Mouse (Mus musculus): ENCODE measurements around the gene Slc4a3. TPM values are rescaled to one million over a fixed set of nuclear protein-coding genes. Genes with fewer than 3 reads are reported as not detected.

The Slc4a3 gene
- total RNA-seq, 2 experiments from 2014 or later = 180 to 185 TPM

- no peak for DNase-seq (ENCODE audit: extremely low spot score in 1 of 2, low spot score in 2 of 2)
- intact Hi-C loops (cut with DNase I) = loop anchor here (5.0 kb wide), 1 partner anchor 40 kb away; the partner anchor contains the start of gene Slc4a3
- peak within 1 kb of the TSS; percentile 95 for H3K27ac ChIP-seq
Measured at GRCm38 (mm10) chr1:75507006-75507405, 39.1 kb upstream of the Slc4a3 start, which contains the start of gene Inha. Gene Inha, plus strand, starts transcription at chr1:75507077.

DNA sequence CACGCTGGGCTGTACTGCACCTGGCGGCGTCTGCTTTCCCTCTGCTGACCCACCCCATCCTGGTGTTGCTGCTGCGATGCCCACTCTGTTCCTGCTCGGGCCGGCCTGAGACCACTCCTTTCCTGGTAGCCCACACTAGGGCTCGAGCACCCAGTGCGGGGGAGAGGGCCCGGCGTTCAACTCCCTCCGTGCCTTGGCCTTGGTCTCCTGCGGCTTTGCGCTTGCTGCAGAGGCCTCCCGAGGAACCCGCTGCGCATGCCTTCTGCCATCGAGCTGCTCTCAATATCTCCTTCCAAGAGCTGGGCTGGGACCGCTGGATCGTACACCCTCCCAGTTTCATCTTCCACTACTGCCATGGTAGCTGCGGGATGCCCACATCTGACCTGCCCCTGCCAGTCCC is 36.5 kb upstream of the Slc4a3 start:
- no peak overlapping the region for H3K27ac ChIP-seq
- DNase-seq (ENCODE audit: extremely low spot score in 1 of 2, low spot score in 2 of 2) = no peak
- H3K4me3 ChIP-seq = no peak overlapping the region
- TF ChIP-seq CTCF (IDR thresholded peaks at IDR 0.05) = no peak
- intact Hi-C loops (cut with DNase I) = loop anchor here (5.0 kb wide), 1 partner anchor 38 kb away; the partner anchor contains the start of gene Slc4a3

More at GRCm38 (mm10) chr1:75507006-75507405, 39.1 kb upstream of the Slc4a3 start, which contains the start of gene Inha:
- H3K4me3 ChIP-seq = peak within 1 kb of the TSS; percentile 86
- TF ChIP-seq CTCF (IDR thresholded peaks at IDR 0.05) = no peak

- H3K4me3 ChIP-seq = no peak overlapping the region
- no peak for TF ChIP-seq CTCF (IDR thresholded peaks at IDR 0.05)
- intact Hi-C loops (cut with DNase I) = no loop called here
- H3K27ac ChIP-seq = no peak overlapping the region
- DNase-seq (ENCODE audit: extremely low spot score in 1 of 2, low spot score in 2 of 2) = no peak
Measured at GRCm38 (mm10) chr1:75510154-75510553, 35.9 kb upstream of the Slc4a3 start.

DNA sequence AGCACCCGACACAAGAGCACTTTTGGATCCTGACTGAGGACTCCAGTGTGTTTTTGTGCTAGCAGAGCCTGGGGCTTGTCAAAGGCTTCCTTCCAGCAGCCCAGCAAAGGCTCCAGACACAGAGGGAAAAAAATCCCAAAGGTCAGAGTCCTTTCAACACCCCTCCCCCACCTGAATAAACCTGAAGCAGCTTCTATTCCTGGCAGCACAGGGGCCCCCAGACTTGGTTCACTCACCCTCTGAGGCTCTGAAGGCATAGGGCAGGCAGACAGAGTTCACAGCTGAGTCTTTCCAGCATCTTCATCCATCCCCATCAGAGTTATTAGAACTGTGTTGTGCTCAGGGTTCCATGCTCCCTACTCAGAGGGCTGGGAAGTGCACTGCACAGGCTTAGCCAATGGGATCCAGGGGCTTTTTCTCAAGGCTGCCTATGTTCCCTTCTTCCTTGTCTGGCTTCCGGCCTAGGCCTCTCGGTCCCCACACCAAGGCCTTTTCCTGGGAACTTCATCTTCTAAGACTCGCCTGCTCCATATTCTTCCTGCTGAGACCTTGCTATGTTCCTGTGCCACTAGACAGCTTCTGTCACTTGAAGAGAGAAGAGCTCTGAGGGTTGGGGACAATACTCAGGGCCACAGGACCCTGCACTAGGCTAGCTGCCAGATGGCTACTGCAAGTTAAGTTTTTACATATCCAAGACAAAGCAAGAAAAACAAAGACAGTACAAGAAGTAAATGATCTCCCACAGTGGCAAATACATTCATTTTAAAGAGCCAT is 34.4 kb upstream of the Slc4a3 start:
- no peak for DNase-seq (ENCODE audit: extremely low spot score in 1 of 2, low spot score in 2 of 2)
- no peak for TF ChIP-seq CTCF (IDR thresholded peaks at IDR 0.05)
- Histone ChIP-seq H3K27ac (no peak overlapping the region), H3K4me3 (no peak overlapping the region)
- intact Hi-C loops (cut with DNase I) = no loop called here

- Histone ChIP-seq H3K4me3 (no peak overlapping the region), H3K27ac (no peak overlapping the region)
- intact Hi-C loops (cut with DNase I) = no loop called here
- DNase-seq (ENCODE audit: extremely low spot score in 1 of 2, low spot score in 2 of 2) = no peak
- TF ChIP-seq CTCF (IDR thresholded peaks at IDR 0.05) = no peak
Measured at GRCm38 (mm10) chr1:75512550-75512949, 33.5 kb upstream of the Slc4a3 start.

GRCm38 (mm10) chr1:75516703-75517380 is 29.2 kb upstream of the Slc4a3 start:
- Histone ChIP-seq H3K4me3 (no peak overlapping the region), H3K27ac (no peak overlapping the region)
- TF ChIP-seq CTCF (IDR thresholded peaks at IDR 0.05) = no peak
- DNase-seq (ENCODE audit: extremely low spot score in 1 of 2, low spot score in 2 of 2) = no peak
- intact Hi-C loops (cut with DNase I) = no loop called here

DNA sequence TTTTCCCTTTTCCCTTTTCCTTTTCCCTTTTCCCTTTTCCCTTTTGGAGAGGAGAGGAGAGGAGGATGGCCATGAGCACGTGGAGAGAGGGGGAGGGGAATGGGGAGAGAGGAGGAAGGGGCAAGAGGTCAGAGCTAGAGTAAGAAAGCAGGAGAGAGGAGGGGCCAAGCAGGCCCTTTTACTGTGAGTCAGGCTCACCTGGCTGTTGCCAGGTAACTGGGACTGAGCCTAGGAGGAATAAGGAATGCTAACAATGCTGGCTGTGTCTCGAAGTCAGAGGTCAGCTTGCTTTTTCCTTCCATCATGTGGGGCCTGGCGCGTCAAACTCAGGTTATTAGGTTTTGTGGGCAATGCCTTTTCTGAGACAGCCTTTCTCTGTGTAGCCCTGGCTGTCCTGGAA is 28.1 kb upstream of the Slc4a3 start:
- DNase-seq (ENCODE audit: extremely low spot score in 1 of 2, low spot score in 2 of 2) = no peak
- TF ChIP-seq CTCF (IDR thresholded peaks at IDR 0.05) = no peak
- intact Hi-C loops (cut with DNase I) = no loop called here
- Histone ChIP-seq H3K27ac (no peak overlapping the region), H3K4me3 (no peak overlapping the region)

GRCm38 (mm10) chr1:75518427-75518826 is 27.6 kb upstream of the Slc4a3 start:
- DNase-seq (ENCODE audit: extremely low spot score in 1 of 2, low spot score in 2 of 2) = no peak
- intact Hi-C loops (cut with DNase I) = no loop called here
- no peak overlapping the region for H3K4me3 ChIP-seq
- H3K27ac ChIP-seq = no peak overlapping the region
- TF ChIP-seq CTCF (IDR thresholded peaks at IDR 0.05) = no peak

DNA sequence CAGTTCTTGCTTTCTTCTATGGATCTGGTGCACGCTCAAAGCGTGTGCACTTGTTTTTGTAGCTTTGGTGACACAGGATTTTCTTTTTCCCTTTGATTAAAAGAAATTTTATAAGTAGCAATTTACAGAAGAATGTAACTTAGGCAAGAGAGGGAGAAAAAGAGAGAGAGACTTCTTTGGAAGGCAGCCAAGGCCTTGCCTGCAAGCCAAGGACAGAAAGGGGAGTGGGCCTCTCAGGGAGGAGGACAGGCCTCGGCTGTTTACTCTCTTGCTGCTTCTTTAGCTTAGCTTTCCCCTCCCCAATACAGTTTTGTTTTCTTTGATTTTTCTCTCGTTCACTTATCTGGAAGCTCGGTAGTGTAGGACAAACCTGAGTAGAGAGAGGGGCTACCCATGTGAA is 26.5 kb upstream of the Slc4a3 start:
- intact Hi-C loops (cut with DNase I) = no loop called here
- Histone ChIP-seq H3K27ac (no peak overlapping the region), H3K4me3 (no peak overlapping the region)
- DNase-seq (ENCODE audit: extremely low spot score in 1 of 2, low spot score in 2 of 2) = no peak
- no peak for TF ChIP-seq CTCF (IDR thresholded peaks at IDR 0.05)

DNA sequence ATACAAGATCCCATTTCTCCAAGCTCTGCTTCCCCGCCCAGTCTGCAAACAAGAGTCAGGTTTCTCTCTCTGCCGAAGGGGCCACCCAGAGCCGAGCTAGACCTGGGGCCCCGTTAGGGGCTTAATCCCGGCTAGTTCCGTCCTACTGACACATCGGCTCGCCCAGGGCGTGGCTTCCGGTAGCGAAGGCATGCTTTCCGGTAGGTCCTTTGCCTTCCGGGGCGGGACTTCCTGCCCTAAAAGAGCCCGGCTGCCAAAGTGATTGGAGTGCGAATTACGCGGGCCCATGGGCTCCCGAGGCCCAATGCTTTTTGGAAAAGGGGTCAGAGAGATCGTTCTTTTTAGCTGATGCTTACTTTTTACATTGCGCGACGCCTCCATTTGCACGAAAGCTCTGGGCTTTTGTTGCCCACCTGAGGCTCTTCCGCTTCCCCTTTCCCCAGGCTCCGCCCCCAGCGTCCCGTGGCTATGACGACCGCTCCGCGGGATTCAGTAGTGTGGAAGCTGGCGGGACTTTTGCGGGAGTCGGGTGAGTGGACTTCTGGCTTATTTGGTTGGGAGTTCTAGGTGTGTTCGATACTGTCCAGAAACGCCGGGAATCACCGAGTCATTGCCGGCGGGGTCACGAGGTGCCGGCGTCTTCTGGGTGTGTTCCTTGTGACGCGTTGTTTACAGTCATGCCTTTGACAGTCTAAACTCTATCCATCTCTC is 24.6 kb upstream of the Slc4a3 start, which contains the start of gene Stk11ip:
TSS of gene Stk11ip (plus strand) at position 209 of the 711 bp plus-strand sequence.
- intact Hi-C loops (cut with DNase I) = no loop called here
- TF ChIP-seq CTCF (IDR thresholded peaks at IDR 0.05) = no peak
- Histone ChIP-seq H3K27ac (peak within 1 kb of the TSS; percentile 81), H3K4me3 (peak within 1 kb of the TSS; percentile 63)
- peak; percentile 86 to 89 for DNase-seq (ENCODE audit: extremely low spot score in 1 of 2, low spot score in 2 of 2)

GRCm38 (mm10) chr1:75524679-75525078 is 21.4 kb upstream of the Slc4a3 start:
- H3K27ac ChIP-seq = no peak overlapping the region
- TF ChIP-seq CTCF (IDR thresholded peaks at IDR 0.05) = no peak
- intact Hi-C loops (cut with DNase I) = no loop called here
- DNase-seq (ENCODE audit: extremely low spot score in 1 of 2, low spot score in 2 of 2) = no peak
- H3K4me3 ChIP-seq = no peak overlapping the region

DNA sequence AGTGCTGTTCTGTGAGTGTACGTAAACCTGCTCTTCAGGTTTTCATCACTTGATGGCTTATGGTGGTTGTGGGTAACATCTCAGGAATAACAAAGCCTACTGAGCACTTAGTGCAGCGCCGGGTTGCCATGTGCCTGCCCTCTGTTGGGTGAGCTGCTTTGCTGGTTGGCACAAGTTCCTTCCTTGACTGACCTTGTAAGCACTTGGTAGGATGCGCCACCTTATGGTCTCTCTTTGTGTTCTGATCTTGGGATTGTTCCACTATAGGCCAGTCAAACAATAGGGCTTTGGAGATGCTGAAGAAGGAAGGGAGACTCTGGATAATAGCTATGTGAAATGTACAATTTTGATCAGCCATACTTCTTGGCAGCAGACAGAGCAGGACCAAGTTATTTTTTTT is 15.5 kb upstream of the Slc4a3 start:
- intact Hi-C loops (cut with DNase I) = no loop called here
- H3K4me3 ChIP-seq = no peak overlapping the region
- DNase-seq (ENCODE audit: extremely low spot score in 1 of 2, low spot score in 2 of 2) = no peak
- no peak overlapping the region for H3K27ac ChIP-seq
- no peak for TF ChIP-seq CTCF (IDR thresholded peaks at IDR 0.05)

Measured in left cerebral cortex, adult 2 months (tissue).